Mouse (Mus musculus): ENCODE measurements around the gene Senp8. TPM values are rescaled to one million over a fixed set of nuclear protein-coding genes. Genes with fewer than 3 reads are reported as not detected.

Senp8 gene
- polyA plus RNA-seq, 1 experiment = not detected

GRCm38 (mm10) chr9:59695451-59695813 lies 55.1 kb downstream of the Senp8 start:
- Histone ChIP-seq H3K4me3 (ENCODE audit: insufficient read depth, low read depth, low read length) (no peak overlapping the region), H3K4me1 (ENCODE audit: control insufficient read depth, insufficient read depth, low read length) (peaks cover 10% of the 10 kb centered on the region), H3K27ac (ENCODE audit: insufficient read depth, low read depth, low read length) (no peak overlapping the region)
- 43% methylated on average over 3 of the region's 3 CpGs for WGBS
- no peak for TF ChIP-seq POLR2A (IDR thresholded peaks at IDR 0.05; ENCODE audit: insufficient read depth, low read depth, low read length)
- no peak for TF ChIP-seq CTCF (IDR thresholded peaks at IDR 0.05; ENCODE audit: insufficient read depth, low read depth, low read length)

GRCm38 (mm10) chr9:59694571-59695450 lies 55.7 kb downstream of the Senp8 start:
- no peak overlapping the region for H3K27ac ChIP-seq (ENCODE audit: insufficient read depth, low read depth, low read length)
- H3K4me1 ChIP-seq (ENCODE audit: control insufficient read depth, insufficient read depth, low read length) = peaks cover 10% of the 10 kb centered on the region
- no peak overlapping the region for H3K4me3 ChIP-seq (ENCODE audit: insufficient read depth, low read depth, low read length)
- 74% methylated on average over 16 of the region's 16 CpGs for WGBS
- TF ChIP-seq CTCF (IDR thresholded peaks at IDR 0.05; ENCODE audit: insufficient read depth, low read depth, low read length) (no peak), POLR2A (IDR thresholded peaks at IDR 0.05; ENCODE audit: insufficient read depth, low read depth, low read length) (no peak)

- Histone ChIP-seq H3K4me3 (ENCODE audit: insufficient read depth, low read depth, low read length) (peak overlapping the region; percentile 49), H3K27ac (ENCODE audit: insufficient read depth, low read depth, low read length) (0 out of 2 replicates have a peak overlapping the region, but pooled peaks have one; percentile 18), H3K4me1 (ENCODE audit: control insufficient read depth, insufficient read depth, low read length) (peaks cover 10% of the 10 kb centered on the region)
- TF ChIP-seq CTCF (IDR thresholded peaks at IDR 0.05; ENCODE audit: insufficient read depth, low read depth, low read length) (no peak), POLR2A (IDR thresholded peaks at IDR 0.05; ENCODE audit: insufficient read depth, low read depth, low read length) (no peak)
- 18% methylated on average over 9 of the region's 9 CpGs for WGBS
Observed at GRCm38 (mm10) chr9:59692145-59692544, 58.4 kb downstream of the Senp8 start.

GRCm38 (mm10) chr9:59691635-59692094 lies 58.8 kb downstream of the Senp8 start:
- 2% methylated on average over 23 of the region's 23 CpGs for WGBS
- H3K4me3 ChIP-seq (ENCODE audit: insufficient read depth, low read depth, low read length) = peak overlapping the region; percentile 49
- TF ChIP-seq POLR2A (IDR thresholded peaks at IDR 0.05; ENCODE audit: insufficient read depth, low read depth, low read length) (no peak), CTCF (IDR thresholded peaks at IDR 0.05; ENCODE audit: insufficient read depth, low read depth, low read length) (no peak)
- peaks cover 10% of the 10 kb centered on the region for H3K4me1 ChIP-seq (ENCODE audit: control insufficient read depth, insufficient read depth, low read length)
- no peak overlapping the region for H3K27ac ChIP-seq (ENCODE audit: insufficient read depth, low read depth, low read length)

GRCm38 (mm10) chr9:59687416-59688046 lies 63.0 kb downstream of the Senp8 start:
- Histone ChIP-seq H3K4me1 (ENCODE audit: control insufficient read depth, insufficient read depth, low read length) (peaks cover 10% of the 10 kb centered on the region), H3K4me3 (ENCODE audit: insufficient read depth, low read depth, low read length) (no peak overlapping the region), H3K27ac (ENCODE audit: insufficient read depth, low read depth, low read length) (no peak overlapping the region)
- no peak for TF ChIP-seq POLR2A (IDR thresholded peaks at IDR 0.05; ENCODE audit: insufficient read depth, low read depth, low read length)
- TF ChIP-seq CTCF (IDR thresholded peaks at IDR 0.05; ENCODE audit: insufficient read depth, low read depth, low read length) = no peak
- WGBS = 47% methylated on average over 6 of the region's 6 CpGs

Other genes starting within 250 kb of the Senp8 start
- not detected in 2 replicates for gene Hexa, start 211.2 kb downstream of the Senp8 start, polyA plus RNA-seq (2012; ENCODE audit: insufficient read depth, insufficient read length, low replicate concordance, missing spikeins)
- gene Tmem202, start 210.9 kb downstream of the Senp8 start, polyA plus RNA-seq (2012; ENCODE audit: insufficient read depth, insufficient read length, low replicate concordance, missing spikeins) = not detected in 2 replicates
- not detected in 2 replicates for gene Celf6, start 172.8 kb downstream of the Senp8 start, polyA plus RNA-seq (2012; ENCODE audit: insufficient read depth, insufficient read length, low replicate concordance, missing spikeins)
- gene Parp6, start 133.4 kb downstream of the Senp8 start, polyA plus RNA-seq (2012; ENCODE audit: insufficient read depth, insufficient read length, low replicate concordance, missing spikeins) = not detected in 2 replicates
- gene Pkm, start 94.3 kb downstream of the Senp8 start, polyA plus RNA-seq (2012; ENCODE audit: insufficient read depth, insufficient read length, low replicate concordance, missing spikeins) = 209 TPM in 1 of 2 replicates, not detected in the other
- gene Gramd2, start 70.6 kb downstream of the Senp8 start, polyA plus RNA-seq (2012; ENCODE audit: insufficient read depth, insufficient read length, low replicate concordance, missing spikeins) = not detected in 2 replicates
- 25.2 TPM in 1 of 2 replicates, not detected in the other for gene Myo9a, start 186 bp upstream of the Senp8 start, polyA plus RNA-seq (2012; ENCODE audit: insufficient read depth, insufficient read length, low replicate concordance, missing spikeins)
- not detected in 2 replicates for gene Nr2e3, start 209.9 kb upstream of the Senp8 start, polyA plus RNA-seq (2012; ENCODE audit: insufficient read depth, insufficient read length, low replicate concordance, missing spikeins)